Mouse (Mus musculus): Measurements from ENCODE around the gene Smap2.

DNA sequence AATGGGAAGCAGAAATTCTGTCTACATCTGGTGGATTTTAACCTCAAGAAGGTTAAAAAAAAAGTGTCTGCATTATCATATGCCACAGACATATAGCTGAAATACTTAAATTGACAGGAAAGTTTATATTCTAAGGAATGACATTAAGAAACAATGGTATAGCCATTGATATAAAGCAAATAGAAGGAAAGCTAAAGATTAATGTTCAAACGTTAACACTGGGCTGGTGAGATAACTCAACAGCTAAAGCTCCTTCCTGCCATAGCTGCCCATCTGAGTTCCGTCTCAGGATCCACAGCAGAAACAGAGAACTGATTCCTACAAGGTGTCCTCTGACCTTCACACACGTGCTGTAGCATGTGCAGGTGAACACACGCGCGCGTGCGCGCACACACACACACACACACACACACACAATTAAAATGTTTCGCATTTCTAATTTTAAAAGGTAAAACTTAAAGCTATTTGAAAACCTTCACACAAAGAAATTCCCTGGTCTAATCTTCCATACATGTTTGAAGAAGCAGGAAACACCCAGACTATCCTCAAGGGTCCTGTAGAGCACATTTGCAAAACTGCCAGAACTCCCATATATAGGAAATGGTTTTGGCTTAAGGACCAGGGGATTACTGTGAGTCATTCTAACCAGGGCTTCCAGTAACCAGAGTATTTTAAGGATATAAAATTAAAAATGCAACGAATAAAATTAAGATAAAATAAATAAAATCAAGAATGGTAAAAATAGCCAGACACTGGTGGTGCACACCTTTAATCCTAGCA, 6.1 kb downstream of the Smap2 start:
- TF ChIP-seq CTCF (IDR thresholded peaks at IDR 0.05; ENCODE audit: extremely low read depth, insufficient read length, insufficient replicate concordance, low read depth, low read length): no peak
- TF ChIP-seq POLR2A (IDR thresholded peaks at IDR 0.05; ENCODE audit: low read depth, low read length): no peak

Measured in small intestine, adult 2 months (tissue).